ENCODE assay signal across 8 mouse cellular contexts in the genomic region with DNA sequence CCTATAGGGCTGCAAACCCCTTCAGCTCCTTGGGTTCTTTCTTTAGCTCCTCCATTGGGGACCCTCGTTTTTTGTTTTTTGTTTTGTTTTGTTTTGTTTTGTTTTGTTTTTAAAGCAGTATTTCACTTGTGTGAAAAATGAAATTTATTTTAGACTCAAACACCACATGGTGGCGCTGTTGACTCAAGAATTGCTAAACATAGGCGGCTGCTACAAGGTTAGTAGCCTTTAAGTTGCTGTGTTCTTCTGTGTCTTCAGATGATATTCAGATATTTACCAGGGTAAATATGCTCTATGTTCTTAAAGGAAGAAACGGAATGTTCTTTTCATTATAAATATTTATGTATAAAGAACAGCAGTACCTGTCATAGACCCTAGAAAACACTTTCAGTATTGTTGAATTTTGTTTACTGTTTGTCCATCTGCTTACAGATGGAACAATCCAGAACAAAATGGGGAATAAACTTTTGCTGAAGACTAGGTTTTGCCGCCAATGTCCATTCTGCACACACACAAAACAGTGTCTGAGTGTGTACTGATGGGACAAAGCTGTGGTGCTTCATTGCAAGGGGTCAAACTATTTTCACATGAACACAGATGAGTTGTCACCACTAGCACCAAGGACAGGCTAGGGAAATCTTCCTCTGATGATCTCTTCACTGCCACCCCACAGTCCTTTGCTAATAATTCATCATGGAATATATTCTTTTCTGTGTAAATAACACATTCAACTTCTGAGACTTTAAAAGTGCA.
A peak's percentile ranks its signal among the peaks of the same experiment; 100 is the strongest.
DNase-seq lines count a peak whose midpoint lies in the region.

No protein-coding gene starts in this region.

- WGBS in large intestine, adult 2 months, result 11% methylated on average over 5 of the region's 5 CpGs

- peak; percentile 22 to 51 for DNase-seq in adrenal gland, adult 18-20 months (ENCODE audit: low spot score in 2 of 2)
- no peak for DNase-seq in adrenal gland, adult 8-10 months
- peak; percentile 44 to 53 for DNase-seq in CD8-positive naive resting alpha-beta T cell, adult 2 months (ENCODE audit: low read depth in 2 of 2, low spot score in 2 of 2)
- DNase-seq in cerebellum, adult 8-10 months, result peak; percentile 16
- peak; percentile 17 to 46 for DNase-seq in frontal cortex, postnatal 25 days (ENCODE audit: low spot score in 2 of 2)
- DNase-seq in large intestine, adult 2 months (ENCODE audit: low read depth, low spot score), result peak; percentile 0
- DNase-seq in lung, postnatal 36 days, result peak; percentile 60
- DNase-seq in right cerebral cortex, postnatal 25 days, result peak; percentile 19
